Mouse (Mus musculus): ENCODE data around the gene Dynlrb2.

Gene Dynlrb2

GRCm38 (mm10) chr8:116540136-116540535, 35.4 kb downstream of the Dynlrb2 start:
- DNase-seq (ENCODE audit: low read depth, low spot score), result no peak

DNA sequence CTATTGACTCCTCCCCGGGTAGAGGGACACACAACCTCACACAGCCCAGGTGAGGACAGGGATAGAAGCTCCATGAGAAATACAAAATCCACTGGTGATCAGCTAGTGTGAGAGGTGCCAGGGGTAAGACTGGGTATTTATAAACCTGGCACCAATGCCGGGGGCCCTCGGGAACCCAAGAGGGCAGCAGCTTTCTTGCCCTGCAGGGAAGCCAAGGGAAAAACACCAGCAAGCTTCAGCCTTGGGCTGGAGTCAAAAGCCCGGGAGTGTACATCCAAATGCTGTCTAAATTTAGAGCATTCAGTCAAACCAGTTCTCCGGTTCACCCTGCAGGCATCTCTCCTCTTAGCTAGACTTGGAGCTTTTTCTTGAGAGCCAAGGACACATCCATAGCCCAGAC, 38.1 kb downstream of the Dynlrb2 start:
- DNase-seq (ENCODE audit: low read depth, low spot score), result no peak

- no peak for DNase-seq (ENCODE audit: low read depth, low spot score)
Measured at GRCm38 (mm10) chr8:116543366-116543765, 38.6 kb downstream of the Dynlrb2 start.

- DNase-seq (ENCODE audit: low read depth, low spot score), result no peak
Measured at GRCm38 (mm10) chr8:116552255-116552654, 47.5 kb downstream of the Dynlrb2 start.

DNA sequence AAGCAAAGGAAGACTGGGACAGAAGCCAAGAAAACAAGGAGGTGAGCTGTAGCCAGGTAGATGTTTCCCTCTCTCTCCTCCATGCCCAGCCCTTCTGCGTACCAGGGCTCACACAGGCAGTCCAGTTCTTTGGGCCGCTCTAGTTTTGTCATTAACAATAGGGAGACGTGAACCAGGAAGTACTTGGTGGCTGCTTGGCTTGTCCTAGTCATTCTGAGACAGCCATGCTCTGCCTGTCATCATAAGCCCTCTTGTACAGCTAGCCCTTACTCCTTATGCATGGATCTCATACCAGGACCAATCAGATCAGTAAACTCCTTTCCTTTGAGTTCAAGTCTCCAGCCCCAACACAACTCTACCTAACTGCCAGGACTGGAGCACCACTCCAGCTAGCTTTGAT, 48.0 kb downstream of the Dynlrb2 start:
- DNase-seq (ENCODE audit: low read depth, low spot score), result no peak
